Mouse (Mus musculus): Measurements from ENCODE around the gene Gphb5.

GRCm38 (mm10) chr12:75374437-75374836 lies 42.1 kb downstream of the Gphb5 start:
- TF ChIP-seq CTCF (IDR thresholded peaks at IDR 0.05; ENCODE audit: borderline replicate concordance, control insufficient read depth, extremely low read depth, insufficient read depth, low read length, poor library complexity) (no peak), POLR2A (IDR thresholded peaks at IDR 0.05; ENCODE audit: control insufficient read depth, extremely low read depth, insufficient read depth, low read length, poor library complexity) (no peak)

All from thymus, adult 2 months (tissue).